In the genomic region with DNA sequence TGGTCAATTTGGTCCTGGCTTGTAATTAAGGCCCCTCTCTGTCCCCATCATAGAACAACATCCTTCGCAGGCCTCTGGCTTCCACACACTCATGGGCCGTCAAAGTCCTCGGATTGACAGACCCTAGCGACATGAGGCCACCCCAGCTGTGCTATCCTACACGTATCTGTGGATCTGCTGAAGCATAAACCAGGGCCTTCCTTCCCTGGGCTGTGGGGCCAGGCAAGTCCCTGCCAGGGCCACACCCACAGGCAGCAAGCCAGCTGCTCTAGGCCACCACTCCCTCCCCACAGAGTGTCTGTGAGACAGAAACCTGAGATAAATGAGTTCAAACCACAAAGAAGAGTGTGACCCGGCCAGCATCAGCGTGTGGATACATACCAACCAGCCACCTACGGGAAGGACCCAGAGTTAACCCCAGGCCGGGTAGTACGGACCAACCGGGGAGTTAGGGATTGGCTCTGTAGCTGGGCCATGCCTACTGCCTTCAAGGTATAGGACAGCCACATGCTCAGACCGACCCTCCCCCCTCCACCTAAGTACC, we compare ENCODE assay signal across 8 mouse cellular contexts. TPM values are rescaled to one million over a fixed set of nuclear protein-coding genes. Genes with fewer than 3 reads are reported as not detected.
DNase-seq lines count a peak whose midpoint lies in the region; ATAC-seq lines count a peak whose summit lies in the region.

No protein-coding gene starts in this region.

- ATAC-seq in forebrain, embryonic 15.5 days (replicated peaks) = 0 out of 2 replicates have a peak, but pooled peaks have one; percentile 21
- ATAC-seq in forebrain, embryonic 12.5 days (ENCODE audit: low FRiP score) = no peak
- ATAC-seq in granulocyte monocyte progenitor cell, adult 5-6 weeks (replicated peaks; ENCODE audit: poor library complexity, severe bottlenecking) = peak; percentile 78
- peak; percentile 79 for ATAC-seq in kidney, embryonic 15.5 days (replicated peaks; ENCODE audit: low FRiP score)

- H3K4me3 ChIP-seq in forebrain, embryonic 15.5 days = no peak overlapping the region
- H3K4me3 ChIP-seq in forebrain, embryonic 12.5 days (replicated peaks) = no peak overlapping the region
- H3K4me3 ChIP-seq in kidney, embryonic 15.5 days (replicated peaks) = no peak overlapping the region

- WGBS in forebrain, embryonic 15.5 days = 67% methylated on average over 12 of the region's 12 CpGs
- 76% methylated on average over 12 of the region's 12 CpGs for WGBS in forebrain, embryonic 12.5 days
- 43% methylated on average over 12 of the region's 12 CpGs for WGBS in kidney, embryonic 15.5 days

- peak; percentile 13 for DNase-seq in adipocyte (ENCODE audit: low spot score)
- DNase-seq in lung, postnatal 14 days = peak; percentile 65
- DNase-seq in thymus, postnatal 36 days = peak; percentile 44 to 70
- no peak for DNase-seq in layer of hippocampus, adult 8-10 months (ENCODE audit: low spot score in 2 of 2)

- no peak overlapping the region for H3K9ac ChIP-seq in forebrain, embryonic 15.5 days (replicated peaks)
- no peak overlapping the region for H3K9ac ChIP-seq in forebrain, embryonic 12.5 days
- no peak overlapping the region for H3K9ac ChIP-seq in kidney, embryonic 15.5 days

- no peak overlapping the region for H3K4me2 ChIP-seq in forebrain, embryonic 15.5 days (replicated peaks)
- H3K4me2 ChIP-seq in forebrain, embryonic 12.5 days = no peak overlapping the region
- H3K4me2 ChIP-seq in kidney, embryonic 15.5 days = no peak overlapping the region

- H3K27me3 ChIP-seq in forebrain, embryonic 15.5 days = no peaks in the 10 kb centered on the region
- H3K27me3 ChIP-seq in forebrain, embryonic 12.5 days = no peaks in the 10 kb centered on the region
- no peaks in the 10 kb centered on the region for H3K27me3 ChIP-seq in kidney, embryonic 15.5 days

- H3K4me1 ChIP-seq in forebrain, embryonic 15.5 days = peaks cover 10% of the 10 kb centered on the region
- peaks cover 23% of the 10 kb centered on the region for H3K4me1 ChIP-seq in forebrain, embryonic 12.5 days
- H3K4me1 ChIP-seq in kidney, embryonic 15.5 days = peaks cover 42% of the 10 kb centered on the region

- H3K36me3 ChIP-seq in forebrain, embryonic 15.5 days = no peaks in the 10 kb centered on the region
- no peaks in the 10 kb centered on the region for H3K36me3 ChIP-seq in forebrain, embryonic 12.5 days (replicated peaks)
- H3K36me3 ChIP-seq in kidney, embryonic 15.5 days = no peaks in the 10 kb centered on the region

- no peaks in the 10 kb centered on the region for H3K9me3 ChIP-seq in forebrain, embryonic 15.5 days
- H3K9me3 ChIP-seq in forebrain, embryonic 12.5 days = no peaks in the 10 kb centered on the region
- no peaks in the 10 kb centered on the region for H3K9me3 ChIP-seq in kidney, embryonic 15.5 days (replicated peaks)

- H3K27ac ChIP-seq in forebrain, embryonic 15.5 days (replicated peaks) = no peak overlapping the region
- H3K27ac ChIP-seq in forebrain, embryonic 12.5 days = no peak overlapping the region
- peak overlapping the region; percentile 63; the same call in 1 of the 2 replicates for H3K27ac ChIP-seq in kidney, embryonic 15.5 days

RNA-seq across cellular contexts. Expression of a gene that starts 45.5 kb away (rescaled TPM):
- polyA plus RNA-seq in forebrain, embryonic 15.5 days (2015; fragmentation: Nextera tagmentation; extraction: Ambion mirVana) = 18.7 and 20.7 TPM in 2 replicates
- 8.2 and 11.4 TPM in 2 replicates for polyA plus RNA-seq in forebrain, embryonic 12.5 days (2016; fragmentation: Nextera tagmentation; extraction: Ambion mirVana)
- total RNA-seq in granulocyte monocyte progenitor cell, adult 5-6 weeks (2014; fragmentation: Nextera tagmentation) = 31.5 and 32.8 TPM in 2 replicates
- 8.3 and 9.9 TPM in 2 replicates for total RNA-seq in granulocyte monocyte progenitor cell, adult 5-6 weeks (2017)
- polyA plus RNA-seq in kidney, embryonic 15.5 days (2015; fragmentation: Nextera tagmentation; extraction: Ambion mirVana) = 19.6 and 20.3 TPM in 2 replicates
- 10 to 100 TPM; 79.8 to 99.9 (median 95.4) TPM for total RNA-seq in layer of hippocampus, adult 8-10 months (2022)

Comparison
In these comparisons a context has a peak if more than half of its experiments do, and no peak if none do; other contexts are left out.
1. DNase-seq: peak in adipocyte (single experiment), lung, postnatal 14 days (single experiment) and thymus, postnatal 36 days (2 of 2); none in layer of hippocampus, adult 8-10 months (0 of 2).